In the genomic region with DNA sequence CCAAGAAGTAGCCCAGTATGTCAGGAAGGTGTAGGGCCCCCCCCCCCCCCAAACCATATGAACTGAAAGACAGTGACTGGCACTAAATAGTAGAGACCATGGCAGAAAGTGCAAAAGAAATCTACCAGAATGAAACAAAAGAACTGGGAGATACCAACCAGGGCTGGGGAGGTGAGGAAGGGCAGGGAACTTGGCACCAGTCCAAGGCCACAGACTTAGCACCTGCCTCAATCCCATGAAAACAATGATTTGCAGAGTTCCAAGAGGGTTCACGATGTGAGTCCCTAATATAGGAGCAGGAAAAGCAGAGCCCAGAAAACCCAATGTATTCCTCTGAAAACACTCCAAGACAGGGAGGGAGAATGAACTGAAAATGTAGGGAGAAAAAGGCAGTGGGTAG, we compare ENCODE assay signal across 24 mouse cellular contexts. TPM values are rescaled to one million over a fixed set of nuclear protein-coding genes. Genes with fewer than 3 reads are reported as not detected.
DNase-seq lines count a peak whose midpoint lies in the region; ATAC-seq lines count a peak whose summit lies in the region.
"Had no signal": no experiment of that assay in that cellular context is flagged by ENCODE, and none has a peak within 500 bp of the region (broad histone marks: within the 10 kb centered on the region; RNA-seq: fewer than 3 reads in every experiment).

No protein-coding gene starts in this region.

- H3K4me3 ChIP-seq in forebrain, embryonic 14.5 days (ENCODE audit: low read depth, low read length) = no peak overlapping the region
- no peak overlapping the region for H3K4me3 ChIP-seq in forebrain, embryonic 13.5 days
- H3K4me3 ChIP-seq in neural tube, embryonic 12.5 days = no peak overlapping the region
- H3K4me3 ChIP-seq: embryonic facial prominence, embryonic 15.5 days; forebrain, embryonic 10.5 days; heart, embryonic 10.5 days; hindbrain, embryonic 15.5 days; limb, embryonic 13.5 days; liver, embryonic 15.5 days; midbrain, embryonic 10.5 days; stomach, embryonic 15.5 days had no signal

- H3K9me3 ChIP-seq in forebrain, embryonic 14.5 days (replicated peaks; ENCODE audit: control insufficient read depth, low read length) = no peaks in the 10 kb centered on the region
- H3K9me3 ChIP-seq in forebrain, embryonic 13.5 days (replicated peaks) = no peaks in the 10 kb centered on the region
- H3K9me3 ChIP-seq in neural tube, embryonic 12.5 days = no peaks in the 10 kb centered on the region
- H3K9me3 ChIP-seq: embryonic facial prominence, embryonic 15.5 days; forebrain, embryonic 10.5 days; G1E; heart, embryonic 10.5 days; hindbrain, embryonic 15.5 days; limb, embryonic 13.5 days; liver, embryonic 15.5 days; midbrain, embryonic 10.5 days; stomach, embryonic 15.5 days had no signal

- 25% methylated on average over 1 of the region's 1 CpGs for WGBS in forebrain, embryonic 14.5 days
- 34% methylated on average over 1 of the region's 1 CpGs for WGBS in forebrain, embryonic 13.5 days
- 57% methylated on average over 1 of the region's 1 CpGs for WGBS in neural tube, embryonic 12.5 days

- H3K27me3 ChIP-seq in forebrain, embryonic 14.5 days (replicated peaks; ENCODE audit: control insufficient read depth, insufficient read depth, low read length) = no peaks in the 10 kb centered on the region
- H3K27me3 ChIP-seq in forebrain, embryonic 13.5 days = no peaks in the 10 kb centered on the region
- H3K27me3 ChIP-seq in neural tube, embryonic 12.5 days (replicated peaks) = no peaks in the 10 kb centered on the region
- H3K27me3 ChIP-seq: embryonic facial prominence, embryonic 15.5 days; hindbrain, embryonic 15.5 days; limb, embryonic 13.5 days; liver, embryonic 15.5 days; stomach, embryonic 15.5 days had no signal

- H3K27ac ChIP-seq in forebrain, embryonic 14.5 days (ENCODE audit: low read depth, low read length) = no peak overlapping the region
- H3K27ac ChIP-seq in forebrain, embryonic 13.5 days = no peak overlapping the region
- H3K27ac ChIP-seq in neural tube, embryonic 12.5 days = no peak overlapping the region
- H3K27ac ChIP-seq: embryonic facial prominence, embryonic 15.5 days; forebrain, embryonic 10.5 days; heart, embryonic 10.5 days; hindbrain, embryonic 15.5 days; limb, embryonic 13.5 days; macrophage; midbrain, embryonic 10.5 days; stomach, embryonic 15.5 days had no signal

- no peak for ATAC-seq in forebrain, embryonic 14.5 days
- ATAC-seq in forebrain, embryonic 13.5 days = no peak; the same call in 1 of the 2 replicates
- ATAC-seq in neural tube, embryonic 12.5 days (ENCODE audit: low FRiP score, low read depth) = 0 out of 2 replicates have a peak, but pooled peaks have one; percentile 29

- H3K36me3 ChIP-seq in forebrain, embryonic 14.5 days (ENCODE audit: control insufficient read depth, insufficient read depth, low read length) = peaks cover 93% of the 10 kb centered on the region
- H3K36me3 ChIP-seq in forebrain, embryonic 13.5 days (ENCODE audit: poor library complexity, severe bottlenecking) = peaks cover 95% of the 10 kb centered on the region
- H3K36me3 ChIP-seq in neural tube, embryonic 12.5 days = peaks cover 91% of the 10 kb centered on the region

- H3K4me1 ChIP-seq in forebrain, embryonic 14.5 days (ENCODE audit: control insufficient read depth, insufficient read depth, low read length) = no peaks in the 10 kb centered on the region
- H3K4me1 ChIP-seq in forebrain, embryonic 13.5 days = peaks cover 6% of the 10 kb centered on the region; the same call in 1 of the 2 replicates
- peaks cover 3% of the 10 kb centered on the region; the same call in 1 of the 2 replicates for H3K4me1 ChIP-seq in neural tube, embryonic 12.5 days
- H3K4me1 ChIP-seq: embryonic facial prominence, embryonic 15.5 days; forebrain, embryonic 10.5 days; heart, embryonic 10.5 days; hindbrain, embryonic 15.5 days; limb, embryonic 13.5 days; liver, embryonic 15.5 days; midbrain, embryonic 10.5 days; stomach, embryonic 15.5 days had no signal

- no peak overlapping the region for H3K9ac ChIP-seq in forebrain, embryonic 14.5 days (ENCODE audit: low read length)
- H3K9ac ChIP-seq in forebrain, embryonic 13.5 days = no peak overlapping the region
- H3K9ac ChIP-seq in neural tube, embryonic 12.5 days = no peak overlapping the region
- H3K9ac ChIP-seq: embryonic facial prominence, embryonic 15.5 days; hindbrain, embryonic 15.5 days; limb, embryonic 13.5 days; liver, embryonic 15.5 days; stomach, embryonic 15.5 days had no signal

- H3K4me2 ChIP-seq in forebrain, embryonic 14.5 days (ENCODE audit: low read length) = no peak overlapping the region
- H3K4me2 ChIP-seq in forebrain, embryonic 13.5 days = no peak overlapping the region
- no peak overlapping the region for H3K4me2 ChIP-seq in neural tube, embryonic 12.5 days (replicated peaks)
- H3K4me2 ChIP-seq: embryonic facial prominence, embryonic 15.5 days; hindbrain, embryonic 15.5 days; limb, embryonic 13.5 days; liver, embryonic 15.5 days; stomach, embryonic 15.5 days had no signal

- peak; percentile 28 for DNase-seq in forebrain, embryonic 14.5 days (ENCODE audit: low spot score)
- DNase-seq in kidney, adult 9 months = peak; percentile 36
- no peak for DNase-seq in kidney, adult 11 months
- DNase-seq in neural tube, embryonic 10.5 days (ENCODE audit: extremely low spot score, low spot score) = no peak
- DNase-seq in kidney, postnatal 4 days = peak; percentile 37 to 56
- no peak for DNase-seq in thymus, adult 18-20 months
- DNase-seq: adrenal gland, postnatal 25 days; cerebellum, adult 11-12 months; gastrocnemius, postnatal 36 days; heart, postnatal 10 days; right cerebral cortex, postnatal 25 days; thymus, postnatal 25 days had no signal

RNA-seq across cellular contexts. Expression of a gene that starts 12.2 kb away (rescaled TPM):
- polyA plus RNA-seq in forebrain, embryonic 14.5 days (2014; fragmentation: Nextera tagmentation; extraction: Ambion mirVana) = 28.7 and 36.7 TPM in 2 replicates
- 77.9 and 84.3 TPM in 2 replicates for polyA plus RNA-seq in forebrain, embryonic 13.5 days (2015; fragmentation: Nextera tagmentation; extraction: Ambion mirVana)
- 87.1 and 90.5 TPM in 2 replicates for polyA plus RNA-seq in neural tube, embryonic 12.5 days (2016; fragmentation: Nextera tagmentation; extraction: Ambion mirVana)

RNA-seq across cellular contexts. Expression of a gene that starts 12.5 kb away (rescaled TPM):
- 57.9 and 83.5 TPM in 2 replicates for polyA plus RNA-seq in forebrain, embryonic 14.5 days (2014; fragmentation: Nextera tagmentation; extraction: Ambion mirVana)
- 126 and 135 TPM in 2 replicates for polyA plus RNA-seq in forebrain, embryonic 13.5 days (2015; fragmentation: Nextera tagmentation; extraction: Ambion mirVana)
- polyA plus RNA-seq in neural tube, embryonic 12.5 days (2016; fragmentation: Nextera tagmentation; extraction: Ambion mirVana) = 140 and 162 TPM in 2 replicates

RNA-seq across cellular contexts. Expression of a gene that starts 18.0 kb away (rescaled TPM):
- 0.36 and 0.57 TPM in 2 replicates for polyA plus RNA-seq in forebrain, embryonic 14.5 days (2014; fragmentation: Nextera tagmentation; extraction: Ambion mirVana)
- 1.2 and 1.7 TPM in 2 replicates for polyA plus RNA-seq in forebrain, embryonic 13.5 days (2015; fragmentation: Nextera tagmentation; extraction: Ambion mirVana)
- 1.1 and 1.4 TPM in 2 replicates for polyA plus RNA-seq in neural tube, embryonic 12.5 days (2016; fragmentation: Nextera tagmentation; extraction: Ambion mirVana)

RNA-seq across cellular contexts. Expression of a gene that starts 37.4 kb away (rescaled TPM):
- 192 and 251 TPM in 2 replicates for polyA plus RNA-seq in forebrain, embryonic 14.5 days (2014; fragmentation: Nextera tagmentation; extraction: Ambion mirVana)
- polyA plus RNA-seq in forebrain, embryonic 13.5 days (2015; fragmentation: Nextera tagmentation; extraction: Ambion mirVana) = 212 and 224 TPM in 2 replicates
- 192 and 202 TPM in 2 replicates for polyA plus RNA-seq in neural tube, embryonic 12.5 days (2016; fragmentation: Nextera tagmentation; extraction: Ambion mirVana)

RNA-seq across cellular contexts. Expression of a gene that starts 41.1 kb away (rescaled TPM):
- polyA plus RNA-seq in forebrain, embryonic 14.5 days (2014; fragmentation: Nextera tagmentation; extraction: Ambion mirVana) = 1,134 and 1,576 TPM in 2 replicates
- 1,314 and 1,523 TPM in 2 replicates for polyA plus RNA-seq in forebrain, embryonic 13.5 days (2015; fragmentation: Nextera tagmentation; extraction: Ambion mirVana)
- polyA plus RNA-seq in neural tube, embryonic 12.5 days (2016; fragmentation: Nextera tagmentation; extraction: Ambion mirVana) = 1,187 and 1,201 TPM in 2 replicates

Comparison
In these comparisons a context has a peak if more than half of its experiments do, and no peak if none do; other contexts are left out.
1. DNase-seq: peak in forebrain, embryonic 14.5 days (single experiment), kidney, adult 9 months (single experiment) and kidney, postnatal 4 days (2 of 2); none in kidney, adult 11 months (single experiment), neural tube, embryonic 10.5 days (single experiment) and thymus, adult 18-20 months (0 of 2).